Mouse (Mus musculus) lung, postnatal 10 days (tissue): ENCODE measurements around the gene Pilra.
A peak's percentile ranks its signal among the peaks of the same experiment; 100 is the strongest.

ENCODE experiments used
- DNase-seq: peaks from one replicate; pipeline ENCODE4 v3.0.0; 2021

The Pilra gene

DNA sequence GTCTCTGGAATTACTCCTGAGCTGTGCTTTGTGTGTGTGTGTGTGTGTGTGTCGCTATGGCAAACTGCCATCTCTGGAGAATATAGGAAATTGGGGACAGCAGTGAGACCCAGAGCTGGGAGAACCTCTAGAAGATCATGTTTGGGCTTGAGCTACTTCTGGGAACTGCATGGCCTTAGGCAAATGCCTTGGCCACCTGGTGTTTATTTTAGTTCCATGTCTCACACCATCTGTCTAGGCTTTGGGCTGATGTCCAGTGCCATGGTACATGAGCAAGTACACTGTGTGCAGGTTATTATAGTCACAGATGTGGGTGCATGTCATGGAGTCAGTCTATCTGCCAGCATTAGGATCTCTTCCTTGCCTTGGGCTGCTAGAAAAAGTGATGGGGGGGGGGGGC, 13.5 kb downstream of the Pilra start:
- DNase-seq, result no peak

DNA sequence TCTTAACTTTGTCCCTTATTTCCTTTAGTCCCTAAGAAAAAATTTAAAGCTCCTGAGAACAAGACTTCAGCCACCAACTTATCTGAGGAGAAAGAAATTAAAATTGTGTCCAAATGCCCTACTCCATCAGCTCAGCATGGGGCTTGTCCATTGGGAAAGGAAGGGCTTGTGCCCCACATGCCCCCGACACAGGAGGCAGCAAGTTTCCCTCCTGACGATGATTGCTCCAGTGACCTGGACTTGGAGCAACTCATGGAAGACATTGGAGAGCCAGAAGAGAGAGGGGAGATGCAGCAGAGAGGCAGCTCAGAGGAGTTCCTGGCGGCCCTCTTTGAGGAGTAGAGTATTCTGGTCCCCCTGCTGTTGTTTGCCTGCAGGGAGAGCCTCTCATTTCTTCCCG, 14.0 kb downstream of the Pilra start:
- DNase-seq, result no peak

DNA sequence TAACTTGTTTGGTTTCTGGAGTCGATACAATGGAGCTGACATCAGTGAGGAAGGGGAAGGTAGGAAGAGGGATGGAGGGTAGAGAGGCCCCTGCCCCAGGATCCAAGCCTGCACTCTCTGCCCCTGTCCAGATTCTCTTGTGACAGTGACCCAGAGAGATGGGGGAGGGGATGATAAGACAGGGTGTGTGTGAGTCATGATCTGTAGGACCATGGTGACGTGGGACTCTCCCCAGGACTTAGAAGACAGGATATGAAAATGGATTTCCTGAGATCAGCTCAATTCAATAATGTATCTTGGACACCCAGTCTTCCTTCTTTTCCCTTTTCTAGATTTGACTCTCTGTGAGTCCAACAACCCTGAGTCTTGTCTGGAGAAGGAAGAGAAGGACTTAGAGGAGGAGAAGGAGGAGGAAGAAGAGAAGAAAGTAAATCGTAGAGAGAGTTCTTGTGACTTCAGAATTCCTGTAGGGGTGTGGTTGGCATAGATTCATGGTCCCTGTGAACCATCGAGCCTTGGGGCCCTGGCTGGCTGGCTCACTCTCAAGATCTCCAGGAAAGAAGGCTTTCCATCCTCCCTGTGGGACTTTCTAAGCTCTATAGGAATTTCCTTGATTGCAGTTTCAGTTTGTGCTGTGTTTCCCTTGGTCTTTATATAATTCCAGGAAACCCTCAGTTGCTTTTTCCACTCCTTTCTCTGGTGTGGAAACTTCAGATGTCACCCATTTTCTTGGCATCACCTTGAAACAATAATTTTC, 18.4 kb downstream of the Pilra start:
- DNase-seq, result no peak

DNA sequence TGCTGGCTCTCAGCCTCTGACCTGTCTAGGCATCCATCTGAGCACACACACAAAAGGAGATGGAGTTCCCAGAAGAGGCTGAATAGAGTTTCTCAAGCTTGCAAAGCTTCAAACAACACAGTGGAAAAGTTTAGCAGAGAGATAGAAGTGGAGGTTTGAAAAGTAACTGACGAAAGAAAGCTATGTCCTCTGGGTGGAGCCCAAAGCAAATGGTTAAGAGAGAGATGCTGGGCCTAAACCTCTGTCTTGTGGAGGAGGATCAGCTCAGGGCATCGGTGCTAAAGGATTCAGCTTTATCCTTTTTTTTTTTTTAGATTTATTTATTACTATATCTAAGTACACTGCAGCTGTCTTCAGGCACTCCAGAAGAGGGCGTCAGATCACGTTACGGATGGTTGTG, 27.8 kb downstream of the Pilra start:
- DNase-seq, result no peak

DNA sequence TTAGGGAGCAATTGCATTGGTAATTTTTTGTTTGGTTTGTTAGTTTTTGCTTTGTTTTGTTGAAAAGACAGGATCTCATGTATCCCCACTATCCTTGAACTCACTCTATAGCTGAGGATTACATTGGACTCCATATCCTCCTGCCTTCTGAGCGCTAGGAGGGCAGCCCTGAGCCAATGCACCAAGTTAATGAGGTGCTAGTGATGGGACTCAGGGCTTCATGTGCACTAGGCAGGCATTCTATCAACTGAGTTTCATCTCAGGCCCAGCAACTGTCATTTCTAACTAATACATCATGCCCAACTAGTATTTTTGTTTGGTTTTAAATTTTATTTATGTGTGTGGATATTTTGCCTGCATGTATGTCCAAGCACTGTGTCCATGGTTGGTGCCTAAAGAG, 29.9 kb downstream of the Pilra start:
- no peak for DNase-seq

DNA sequence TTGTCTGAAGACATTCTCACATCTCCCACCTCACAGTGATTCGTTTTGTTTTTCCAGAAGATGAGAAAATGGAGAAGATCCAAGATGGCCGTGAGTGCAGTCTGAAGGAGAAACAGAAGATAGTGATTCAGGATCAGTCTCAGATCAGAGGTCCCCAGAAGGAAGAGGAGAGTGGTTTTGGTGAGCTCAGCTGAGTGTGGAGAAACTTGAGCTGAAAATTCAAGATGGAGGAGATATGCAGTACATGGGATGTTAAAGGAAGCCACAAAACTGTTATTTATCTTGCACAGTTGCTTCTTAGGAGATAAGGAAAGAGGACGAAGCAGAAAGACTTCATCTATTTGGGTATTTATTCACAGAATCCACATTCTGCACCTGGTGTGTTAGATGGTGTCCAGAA, 35.2 kb downstream of the Pilra start:
- DNase-seq, result no peak

DNA sequence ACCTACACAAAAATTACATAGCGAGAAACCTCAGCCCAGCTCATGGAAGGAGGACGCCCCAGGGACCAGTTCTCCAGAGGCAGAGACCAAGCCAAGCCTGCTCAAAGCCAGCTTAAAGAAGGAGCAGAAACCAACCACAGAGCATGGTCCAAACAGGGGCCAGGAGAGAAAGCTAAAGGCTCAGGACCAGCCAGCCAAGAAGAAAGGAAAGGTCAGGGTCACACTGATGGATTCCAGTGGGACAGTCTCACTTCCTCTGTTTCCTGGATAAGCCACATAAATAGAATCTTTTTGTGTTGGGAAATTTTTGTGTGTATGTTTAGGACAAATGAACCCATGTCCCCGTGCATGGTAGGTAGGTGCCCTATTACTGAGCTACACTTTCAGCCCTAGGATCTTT, 39.5 kb downstream of the Pilra start:
- no peak for DNase-seq

DNA sequence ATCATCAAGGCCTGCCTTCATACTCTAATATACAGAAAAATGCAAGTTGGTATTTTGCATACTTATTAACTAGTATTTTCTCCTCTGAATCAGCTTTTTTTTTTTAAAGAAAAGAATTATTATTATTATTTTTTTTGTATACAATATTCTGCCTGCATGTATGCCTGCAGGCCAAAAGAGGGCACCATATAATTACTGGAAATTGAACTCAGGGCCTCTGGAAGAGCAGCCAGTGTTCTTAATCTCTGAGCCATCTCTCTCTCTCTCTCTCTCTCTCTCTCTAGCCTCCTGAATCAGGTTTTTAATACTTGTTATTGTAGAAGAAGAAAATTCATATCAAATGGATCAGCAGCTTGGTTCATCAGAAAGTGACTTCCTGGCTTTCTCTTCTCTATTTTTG, 44.5 kb downstream of the Pilra start:
- no peak for DNase-seq

DNA sequence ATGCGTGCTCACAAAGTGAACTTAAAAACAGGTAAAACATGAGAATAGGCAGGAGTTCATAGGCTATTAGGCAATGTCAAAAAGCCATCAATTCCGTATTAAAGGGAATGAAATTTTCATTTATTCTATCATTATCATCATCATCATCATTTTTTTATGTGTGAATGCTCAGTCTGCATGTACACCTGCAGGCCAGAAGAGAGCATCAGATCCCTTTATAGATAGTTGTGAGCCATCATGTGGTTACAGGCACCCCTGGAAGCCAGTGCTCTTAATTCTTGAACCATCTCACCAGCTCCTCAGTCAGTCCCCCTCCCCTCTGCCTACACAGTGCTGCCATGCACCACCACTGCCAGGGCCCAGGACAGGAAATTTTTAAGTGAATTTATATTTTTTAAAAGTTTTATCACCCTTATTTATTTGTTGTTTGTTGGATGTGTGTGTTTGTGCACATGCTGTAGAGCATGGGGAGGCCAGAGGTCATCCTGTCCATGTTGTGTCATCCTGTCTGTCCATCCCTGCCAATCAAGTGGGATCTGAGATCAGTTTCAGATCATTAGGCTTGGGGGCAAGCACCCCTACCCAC, 47.0 kb downstream of the Pilra start:
- DNase-seq, result no peak

DNA sequence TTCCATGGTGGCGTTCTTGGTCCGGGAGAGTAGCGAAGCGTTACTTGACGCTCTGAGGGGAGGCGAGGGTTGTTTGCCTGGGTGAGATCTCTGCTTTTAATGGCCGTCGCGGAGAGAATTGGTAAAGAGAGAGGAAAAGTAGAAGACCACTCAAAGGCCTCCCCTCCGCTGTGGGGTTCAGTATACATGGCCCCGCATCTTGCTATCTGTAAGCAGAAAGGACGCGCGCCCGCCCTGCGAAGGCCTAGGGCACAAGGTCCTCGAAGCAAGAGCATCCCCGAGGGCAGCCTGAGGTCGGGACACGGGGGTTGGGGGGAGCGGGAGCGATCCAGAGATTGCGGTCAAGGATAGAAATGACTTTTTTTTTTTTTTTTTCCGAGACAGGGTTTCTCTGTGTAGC, 47.9 kb downstream of the Pilra start:
- no peak for DNase-seq

DNA sequence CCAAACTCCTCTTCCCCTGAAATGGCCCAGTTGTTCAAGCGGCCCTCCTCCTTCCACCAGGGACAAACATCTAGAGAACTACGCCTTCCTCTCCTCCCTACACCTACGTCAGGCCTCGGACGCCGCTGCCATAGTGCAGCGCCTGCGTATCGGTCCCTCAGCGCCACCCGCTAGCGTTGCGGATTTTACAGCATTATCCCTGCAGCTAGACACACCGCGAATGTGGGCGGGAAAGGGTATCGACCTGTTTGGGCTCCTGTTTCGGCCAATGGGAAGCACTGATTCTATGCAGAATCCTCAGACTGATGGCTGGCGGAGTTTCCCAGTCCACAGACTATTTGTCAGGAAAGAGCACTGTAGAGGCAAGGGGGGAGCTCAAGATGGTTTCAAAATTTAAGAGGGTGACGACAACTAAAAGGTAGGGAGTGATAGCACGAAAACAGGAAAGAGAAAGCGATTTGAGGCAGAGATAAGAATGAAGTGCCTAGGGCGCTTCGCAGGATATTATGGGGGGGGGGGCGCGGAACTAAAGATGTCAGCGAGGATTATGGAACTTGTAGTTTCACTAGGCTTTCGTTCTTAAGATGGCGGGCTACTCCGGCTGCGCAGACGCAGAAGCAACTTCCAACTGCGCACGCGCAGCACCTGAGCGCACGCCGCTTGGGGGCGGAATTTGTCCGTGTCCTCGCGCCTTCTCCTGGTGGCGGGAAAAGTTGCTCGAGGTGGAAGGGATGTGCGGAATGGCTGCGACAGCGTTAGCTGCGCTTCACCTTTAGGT, 48.7 kb downstream of the Pilra start, which contains the start of the genes Mepce and Zcwpw1:
Mepce (minus strand) TSS at position 505 of the 778 bp plus-strand sequence.
Zcwpw1 (plus strand) TSS at position 648 of the 778 bp plus-strand sequence.
- peak; percentile 96 for DNase-seq

DNA sequence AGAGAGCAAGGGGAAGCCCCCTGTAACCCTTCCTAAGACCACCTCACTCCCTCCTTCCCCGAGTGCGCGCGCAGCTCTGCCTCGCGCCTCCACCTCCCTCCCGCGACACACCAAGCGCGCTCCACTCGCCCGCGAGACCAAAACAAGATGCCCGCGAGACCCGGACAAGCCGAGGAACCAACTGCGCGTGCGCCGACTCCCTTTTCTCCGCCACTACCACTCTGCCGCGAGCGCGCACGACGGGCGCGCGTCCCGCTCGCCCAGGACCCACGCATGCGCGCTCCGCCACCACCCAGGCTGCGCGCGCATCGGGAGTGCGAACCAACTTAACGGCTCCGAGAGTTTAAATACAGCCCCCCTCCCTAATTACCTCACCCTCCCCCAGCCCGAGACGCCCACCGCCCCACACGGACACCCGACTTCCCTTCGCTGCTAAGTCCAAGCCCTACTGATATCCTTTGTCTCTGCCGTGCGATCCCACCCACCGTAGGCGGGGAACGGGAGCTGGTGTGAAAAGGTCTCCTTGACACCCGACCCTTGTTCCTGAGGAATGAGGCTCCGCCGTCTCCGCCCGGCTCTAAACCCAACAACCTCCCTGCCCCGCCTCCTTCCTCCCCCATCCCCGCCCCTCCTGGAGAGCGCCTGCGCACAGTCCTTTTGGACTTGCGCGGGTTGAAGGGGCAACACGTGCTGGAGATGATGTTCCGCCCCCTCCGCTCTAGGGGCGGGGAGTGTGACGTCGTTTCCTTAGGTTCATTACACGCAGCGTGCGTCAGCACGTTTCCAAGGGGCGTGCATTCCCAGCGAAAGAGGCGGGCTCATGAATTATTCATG, 49.8 kb downstream of the Pilra start:
- peak; percentile 99 for DNase-seq

DNA sequence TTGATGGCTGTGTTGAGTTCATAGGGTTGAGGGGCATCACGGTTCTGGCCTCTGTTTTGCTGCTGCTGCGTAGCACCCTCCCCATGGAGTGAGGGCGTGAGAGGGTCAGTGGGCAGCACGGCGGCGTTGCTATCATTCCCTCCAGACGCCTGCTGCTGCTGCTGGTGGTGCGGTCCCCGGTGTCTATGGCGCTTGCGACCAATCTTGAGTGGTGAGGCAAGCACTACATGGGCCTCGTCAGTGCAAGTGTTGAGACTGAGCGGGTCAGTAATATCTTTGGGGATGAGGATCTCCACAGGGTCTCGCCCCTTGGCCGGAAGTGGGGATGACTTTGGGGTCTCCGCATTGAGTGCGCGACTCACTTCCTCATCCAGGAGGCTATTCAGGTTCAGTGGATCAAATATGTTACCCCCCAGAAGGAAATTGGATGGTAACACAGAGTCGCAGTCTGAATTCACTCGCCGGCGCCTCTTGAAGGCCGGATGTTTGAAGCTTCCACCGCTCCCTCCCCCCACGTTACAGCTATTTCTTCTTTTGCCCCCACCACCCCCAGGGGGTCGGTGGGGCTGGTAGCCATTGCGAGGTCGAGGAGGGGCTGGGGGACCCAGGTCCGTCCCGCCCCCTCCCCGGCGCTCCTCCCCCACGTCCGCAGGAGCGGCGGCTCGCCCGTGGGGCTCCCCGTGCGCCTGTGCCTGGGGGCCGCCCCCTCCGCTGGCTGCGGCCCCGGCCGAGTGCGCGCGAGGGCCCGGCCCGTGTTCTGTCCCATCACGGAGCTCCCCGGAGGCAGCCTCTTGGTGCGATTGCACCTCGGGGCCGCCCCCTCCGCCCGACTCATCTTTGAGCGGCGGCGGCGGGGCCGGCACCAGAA, 50.7 kb downstream of the Pilra start:
- DNase-seq, result peak; percentile 71

DNA sequence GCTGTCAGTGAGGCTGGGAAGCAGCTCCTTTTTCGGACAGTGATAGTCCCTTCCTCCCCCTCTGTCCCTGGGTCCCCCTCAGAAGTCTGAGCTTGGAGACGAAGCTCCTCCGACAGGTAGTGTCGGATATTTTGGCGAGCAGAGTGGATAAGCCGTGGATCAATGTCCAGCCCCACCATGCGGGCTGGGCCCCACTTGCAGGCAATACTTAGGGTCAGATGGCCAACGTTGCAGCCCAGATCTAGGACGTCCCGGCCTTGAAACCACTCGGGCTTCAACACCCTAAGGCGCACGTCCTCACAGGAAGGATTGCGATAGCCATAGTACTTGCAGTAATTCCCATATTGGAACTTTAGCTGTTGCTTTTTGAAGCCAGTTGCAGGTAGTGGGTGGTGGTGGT, 51.5 kb downstream of the Pilra start:
- no peak for DNase-seq

DNA sequence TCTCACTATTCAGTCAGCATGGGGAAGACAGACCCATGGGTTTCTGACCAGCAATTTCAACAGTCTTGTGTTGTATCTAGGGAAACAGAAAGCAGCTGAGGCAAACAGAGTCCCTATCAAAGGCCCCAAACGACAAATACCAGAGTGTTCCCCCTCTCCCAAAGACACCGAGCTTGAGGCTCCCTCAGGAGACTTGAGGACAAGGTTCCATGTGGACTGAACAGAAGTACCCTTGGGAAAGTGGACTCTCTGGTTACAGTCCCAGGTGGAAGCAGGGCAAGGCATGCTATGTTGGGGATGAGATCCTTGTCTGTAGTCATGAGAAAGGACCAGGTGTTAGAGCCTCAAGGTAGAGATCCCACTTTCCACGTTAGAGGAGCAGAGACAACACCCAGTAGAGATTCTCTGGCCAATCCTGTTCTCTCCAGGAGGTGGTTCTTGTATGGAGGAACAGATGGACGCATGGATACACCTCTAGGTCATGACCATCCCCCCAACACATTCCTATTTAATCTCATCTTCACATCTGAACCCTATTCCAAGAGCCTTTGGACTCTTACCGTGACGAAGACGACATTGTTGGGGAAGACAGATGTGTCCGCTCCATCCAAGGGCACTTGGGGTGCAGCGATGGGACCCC, 52.1 kb downstream of the Pilra start:
- no peak for DNase-seq

DNA sequence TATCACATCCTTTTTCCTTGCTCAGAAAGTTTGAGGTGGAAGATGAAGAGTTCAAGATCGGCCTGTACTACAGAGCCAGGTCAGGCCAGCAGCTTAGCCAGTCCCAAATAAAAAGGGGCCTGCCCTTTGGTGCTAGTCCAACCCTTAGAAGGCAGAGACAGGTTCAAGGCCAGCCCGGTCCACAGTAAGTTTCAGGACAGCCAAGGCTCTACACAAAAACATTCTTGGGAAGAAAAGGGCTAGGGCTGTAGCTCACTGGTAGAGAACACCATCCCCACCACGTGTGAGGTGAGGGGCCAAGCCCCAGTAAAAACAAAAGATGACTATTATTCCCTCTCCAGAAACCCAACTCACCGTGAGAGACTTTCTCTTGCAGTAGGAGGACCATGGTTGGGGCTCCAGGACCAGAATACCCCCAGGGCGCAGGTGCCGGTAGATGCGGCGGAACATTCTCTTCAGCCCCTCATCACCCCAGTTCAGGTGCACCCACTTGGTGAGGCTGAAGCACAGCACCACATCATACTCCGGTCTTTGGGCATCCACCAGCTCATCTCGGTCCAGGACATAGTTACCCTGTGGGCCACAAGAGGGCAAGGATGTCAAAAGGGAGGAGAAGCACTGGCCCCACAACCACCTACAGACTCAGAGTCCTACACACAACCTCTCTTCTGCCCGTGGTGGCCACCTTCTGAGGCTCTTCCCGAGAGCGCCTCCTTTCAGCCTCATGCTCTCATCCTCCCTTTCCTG, 53.1 kb downstream of the Pilra start:
- DNase-seq, result no peak

DNA sequence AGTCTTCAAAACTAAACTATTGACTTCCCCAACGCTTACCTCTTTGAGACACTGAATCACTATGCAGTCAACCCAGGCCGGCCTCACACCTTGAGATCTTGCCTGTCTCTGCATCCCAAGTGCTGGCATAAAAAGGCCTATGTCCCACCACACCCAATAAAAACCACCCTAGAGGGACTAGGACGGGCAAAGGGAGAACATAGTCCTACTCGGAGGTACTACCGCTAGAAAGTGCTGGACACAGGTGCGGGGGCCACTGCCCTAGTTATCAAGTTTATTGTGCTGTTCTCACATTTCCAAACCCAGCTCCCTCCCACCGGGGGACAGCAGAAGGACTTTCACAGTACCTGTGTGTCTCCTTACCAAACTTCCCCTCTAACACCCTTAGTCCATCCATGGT, 54.4 kb downstream of the Pilra start:
- no peak for DNase-seq

DNA sequence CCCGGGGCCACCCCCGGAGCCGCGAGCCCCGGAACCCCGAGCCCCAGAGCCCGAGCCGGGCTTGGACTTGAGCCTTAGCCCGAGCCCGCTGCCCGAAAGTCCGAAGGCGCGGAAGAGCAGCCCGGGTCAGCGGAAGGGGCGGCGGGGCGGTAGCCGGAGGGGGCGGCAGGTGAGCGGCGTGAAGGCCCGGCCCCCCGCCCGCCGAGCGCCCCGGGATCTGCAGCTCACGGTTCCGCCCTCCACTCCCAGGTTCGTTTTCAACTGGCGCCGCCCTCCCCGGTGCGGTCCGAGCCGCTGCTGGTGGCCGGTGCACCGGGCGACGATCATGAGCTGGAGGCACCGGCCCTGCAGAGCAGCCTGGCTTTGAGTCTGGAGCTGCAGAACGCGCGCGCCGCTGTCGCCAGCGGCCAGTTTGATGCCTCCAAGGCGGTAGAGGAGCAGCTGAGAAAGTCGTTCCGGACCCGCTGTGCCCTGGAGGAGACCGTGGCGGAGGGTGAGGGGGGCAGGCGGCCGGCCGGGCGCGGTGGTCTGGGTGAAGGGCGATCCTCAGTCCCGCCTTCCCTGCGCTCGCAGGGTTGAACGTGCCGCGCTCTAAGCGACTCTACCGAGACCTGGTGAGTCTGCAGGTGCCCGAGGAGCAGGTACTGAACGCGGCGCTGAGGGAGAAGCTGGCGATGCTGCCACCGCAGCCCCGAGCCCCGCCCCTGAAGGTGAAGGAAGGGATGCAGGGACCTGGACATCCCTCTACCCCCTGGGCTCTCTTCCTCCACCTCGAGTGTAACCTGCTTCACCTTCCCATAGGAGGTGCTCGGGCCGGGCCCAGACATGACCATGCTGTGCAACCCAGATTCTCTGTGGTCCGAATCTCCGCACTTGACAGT, 56.8 kb downstream of the Pilra start:
- peak; percentile 47 for DNase-seq

DNA sequence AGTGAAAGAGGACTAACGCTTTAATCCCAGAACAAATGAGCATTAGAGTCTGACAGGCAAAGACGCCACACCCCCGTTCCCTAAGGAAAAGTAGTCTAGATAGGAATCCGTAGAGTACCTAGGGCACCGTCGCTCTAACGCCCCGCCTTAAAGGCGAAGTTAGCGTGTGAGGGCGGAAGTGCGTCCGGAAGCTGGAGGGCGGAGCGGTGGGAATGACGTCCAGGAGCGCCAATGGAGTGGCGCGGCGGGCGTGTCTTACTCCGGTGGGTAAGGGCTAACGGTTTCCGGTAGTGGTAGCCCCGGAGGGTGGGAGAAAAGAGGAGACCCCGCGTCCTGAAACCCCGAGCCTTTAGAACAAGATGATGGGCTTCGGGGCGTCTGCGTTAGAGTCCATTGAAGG, 57.4 kb downstream of the Pilra start, which contains the start of gene Ppp1r35:
Ppp1r35 (plus strand) TSS at position 215 of the 400 bp plus-strand sequence.
- DNase-seq, result peak; percentile 97
